22 mouse cellular contexts compared by ENCODE assay signal in genomic region chr17:85141621-85142020, GRCm38 (mm10). TPM values are rescaled to one million over a fixed set of nuclear protein-coding genes. Genes with fewer than 3 reads are reported as not detected.
A peak's percentile ranks its signal among the peaks of the same experiment; 100 is the strongest.
DNase-seq lines count a peak whose midpoint lies in the region; ATAC-seq and TF ChIP-seq lines count a peak whose summit lies in the region.
"Had no signal": no experiment of that assay in that cellular context is flagged by ENCODE, and none has a peak within 500 bp of the region (broad histone marks: within the 10 kb centered on the region; RNA-seq: fewer than 3 reads in every experiment).

No protein-coding gene starts in this region.

- H3K4me1 ChIP-seq in kidney, adult 2 months (ENCODE audit: control insufficient read depth, insufficient read depth, low read length), result no peaks in the 10 kb centered on the region
- no peaks in the 10 kb centered on the region for H3K4me1 ChIP-seq in intestine, embryonic 15.5 days (replicated peaks)
- H3K4me1 ChIP-seq in intestine, embryonic 16.5 days (ENCODE audit: control insufficient read depth, insufficient read depth, low read length), result no peaks in the 10 kb centered on the region
- H3K4me1 ChIP-seq: embryonic facial prominence, embryonic 13.5 days; embryonic facial prominence, embryonic 15.5 days had no signal

- H3K36me3 ChIP-seq in kidney, adult 2 months (ENCODE audit: control insufficient read depth, insufficient read depth, low read length), result no peaks in the 10 kb centered on the region
- H3K36me3 ChIP-seq in intestine, embryonic 15.5 days, result no peaks in the 10 kb centered on the region
- no peaks in the 10 kb centered on the region for H3K36me3 ChIP-seq in intestine, embryonic 16.5 days (ENCODE audit: control insufficient read depth, insufficient read depth, low read length)
- H3K36me3 ChIP-seq: embryonic facial prominence, embryonic 13.5 days; embryonic facial prominence, embryonic 15.5 days; forebrain, embryonic 10.5 days; forebrain, embryonic 12.5 days had no signal

- peak; percentile 86 for ATAC-seq in intestine, embryonic 15.5 days
- peak; percentile 88 for ATAC-seq in intestine, embryonic 16.5 days
- ATAC-seq: forebrain, embryonic 14.5 days had no signal

- no peaks in the 10 kb centered on the region for H3K9me3 ChIP-seq in intestine, embryonic 15.5 days
- H3K9me3 ChIP-seq in intestine, embryonic 16.5 days (ENCODE audit: control insufficient read depth, low read length), result no peaks in the 10 kb centered on the region
- H3K9me3 ChIP-seq: embryonic facial prominence, embryonic 13.5 days; embryonic facial prominence, embryonic 15.5 days; forebrain, embryonic 10.5 days; forebrain, embryonic 12.5 days had no signal

- peak; percentile 14 for DNase-seq in kidney, adult 2 months
- no peak for DNase-seq in kidney, postnatal 14 days
- no peak for DNase-seq in thymus, postnatal 14 days
- DNase-seq in thymus, postnatal 4 days, result no peak
- DNase-seq: adrenal gland, adult 2 months; adrenal gland, postnatal 10 days; adrenal gland, postnatal 25 days; cerebellum, adult 11 months; cerebellum, adult 18-20 months; cerebellum, adult 8-10 months; cerebellum, adult 9-11 months; cerebellum, postnatal 14 days; cerebellum, postnatal 36 days; embryo, embryonic 11 days had no signal

- no peaks in the 10 kb centered on the region for H3K27me3 ChIP-seq in kidney, adult 2 months (replicated peaks; ENCODE audit: control insufficient read depth, insufficient read depth, low read length)
- H3K27me3 ChIP-seq in intestine, embryonic 15.5 days (replicated peaks), result no peaks in the 10 kb centered on the region
- no peaks in the 10 kb centered on the region for H3K27me3 ChIP-seq in intestine, embryonic 16.5 days (replicated peaks; ENCODE audit: control insufficient read depth, insufficient read depth, low read length)
- H3K27me3 ChIP-seq: embryonic facial prominence, embryonic 13.5 days; embryonic facial prominence, embryonic 15.5 days; forebrain, embryonic 12.5 days had no signal

- TF ChIP-seq POLR2A in kidney, adult 2 months (IDR thresholded peaks at IDR 0.05; ENCODE audit: low read depth, low read length), result no peak

- H3K27ac ChIP-seq in kidney, adult 2 months (ENCODE audit: insufficient read depth, low read depth, low read length), result no peak overlapping the region
- H3K27ac ChIP-seq in intestine, embryonic 15.5 days, result no peak overlapping the region
- H3K27ac ChIP-seq in intestine, embryonic 16.5 days (ENCODE audit: low read length), result no peak overlapping the region
- H3K27ac ChIP-seq: embryonic facial prominence, embryonic 13.5 days; embryonic facial prominence, embryonic 15.5 days; forebrain, embryonic 10.5 days; forebrain, embryonic 12.5 days had no signal

- no peak overlapping the region for H3K9ac ChIP-seq in intestine, embryonic 15.5 days
- no peak overlapping the region for H3K9ac ChIP-seq in intestine, embryonic 16.5 days (ENCODE audit: low read depth, low read length)
- H3K9ac ChIP-seq: embryonic facial prominence, embryonic 13.5 days; embryonic facial prominence, embryonic 15.5 days; forebrain, embryonic 12.5 days had no signal

- 77% methylated on average over 3 of the region's 3 CpGs for WGBS in kidney, adult 2 months
- 62% methylated on average over 3 of the region's 3 CpGs for WGBS in intestine, embryonic 15.5 days
- WGBS in intestine, embryonic 16.5 days, result 60% methylated on average over 3 of the region's 3 CpGs

- TF ChIP-seq CTCF in kidney, adult 2 months (conservative IDR thresholded peaks at IDR 0.05; ENCODE audit: insufficient read depth, insufficient read length, low read depth, low read length), result no peak

- no peak overlapping the region for H3K4me2 ChIP-seq in intestine, embryonic 15.5 days (replicated peaks)
- no peak overlapping the region for H3K4me2 ChIP-seq in intestine, embryonic 16.5 days (ENCODE audit: low read depth, low read length)
- H3K4me2 ChIP-seq: embryonic facial prominence, embryonic 13.5 days; embryonic facial prominence, embryonic 15.5 days; forebrain, embryonic 12.5 days had no signal

- no peak overlapping the region for H3K4me3 ChIP-seq in kidney, adult 2 months (ENCODE audit: insufficient read depth, low read depth, low read length)
- H3K4me3 ChIP-seq in intestine, embryonic 15.5 days (replicated peaks), result no peak overlapping the region
- H3K4me3 ChIP-seq in intestine, embryonic 16.5 days (ENCODE audit: low read length), result no peak overlapping the region
- H3K4me3 ChIP-seq: embryonic facial prominence, embryonic 13.5 days; embryonic facial prominence, embryonic 15.5 days; erythroblast, embryonic 14.5 days; forebrain, embryonic 10.5 days; forebrain, embryonic 12.5 days had no signal

RNA-seq across cellular contexts. Expression of gene Camkmt, which starts 51.3 kb away (rescaled TPM):
- 3.6 and 3.9 TPM in 2 replicates for polyA plus RNA-seq in kidney, adult 2 months (2012; rRNA removed)
- 14.8 and 17.4 TPM in 2 replicates for polyA plus RNA-seq in intestine, embryonic 15.5 days (2015; fragmentation: Nextera tagmentation; extraction: Ambion mirVana)
- polyA plus RNA-seq in intestine, embryonic 16.5 days (2015; fragmentation: Nextera tagmentation; extraction: Ambion mirVana), result 15.3 and 16.4 TPM in 2 replicates

RNA-seq across cellular contexts. Expression of gene Prepl, which starts 51.6 kb away (rescaled TPM):
- polyA plus RNA-seq in kidney, adult 2 months (2012; rRNA removed), result 15.2 and 18.0 TPM in 2 replicates
- polyA plus RNA-seq in intestine, embryonic 15.5 days (2015; fragmentation: Nextera tagmentation; extraction: Ambion mirVana), result 26.1 and 26.6 TPM in 2 replicates
- polyA plus RNA-seq in intestine, embryonic 16.5 days (2015; fragmentation: Nextera tagmentation; extraction: Ambion mirVana), result 26.4 and 29.8 TPM in 2 replicates
